Comparison of ENCODE assay signal across 19 mouse cellular contexts in the genomic region with DNA sequence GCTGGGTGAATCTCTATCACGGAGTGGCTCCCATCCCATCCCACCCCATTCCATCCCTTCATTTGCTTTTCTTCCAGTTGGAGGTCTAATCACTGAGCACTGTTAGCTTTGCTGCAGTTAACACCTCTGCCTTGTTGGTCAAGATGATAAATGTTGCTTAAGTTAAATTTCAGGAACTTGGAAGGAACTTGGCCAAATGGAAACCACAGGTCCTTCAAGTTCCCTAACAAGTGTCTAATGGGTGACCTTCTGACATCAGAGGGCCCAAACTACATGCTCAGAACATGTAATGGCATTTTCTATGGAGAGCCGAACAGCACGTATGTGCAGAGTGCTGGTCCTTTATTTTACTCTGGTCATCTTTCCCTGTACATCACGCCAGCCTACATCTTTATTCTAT. TPM values are rescaled to one million over a fixed set of nuclear protein-coding genes. Genes with fewer than 3 reads are reported as not detected.
DNase-seq lines count a peak whose midpoint lies in the region; ATAC-seq and TF ChIP-seq lines count a peak whose summit lies in the region.
"Had no signal": no experiment of that assay in that cellular context is flagged by ENCODE, and none has a peak within 500 bp of the region (broad histone marks: within the 10 kb centered on the region; RNA-seq: fewer than 3 reads in every experiment).

No protein-coding gene starts in this region.

- ATAC-seq in liver, embryonic 15.5 days (ENCODE audit: insufficient read depth): no peak
- no peak for ATAC-seq in liver, embryonic 12.5 days
- peak; percentile 33 to 65; a peak in 2 of 4 replicates for ATAC-seq in hematopoietic stem cell, adult 5-6 weeks (replicated peaks in 1 of 2; ENCODE audit: insufficient read depth in 1 of 2, low FRiP score in 2 of 2, low TSS enrichment in 1 of 2, low read depth in 1 of 2, poor library complexity in 2 of 2, severe bottlenecking in 2 of 2)
- no peak for ATAC-seq in stomach, postnatal 0 days (ENCODE audit: low FRiP score, low TSS enrichment)
- ATAC-seq: forebrain, postnatal 0 days; hindbrain, postnatal 0 days had no signal

- no peak for TF ChIP-seq CTCF in bone marrow, adult 2 months (IDR thresholded peaks at IDR 0.05; ENCODE audit: control insufficient read depth, insufficient read depth, low read length)
- TF ChIP-seq CTCF in stomach, postnatal 0 days (IDR thresholded peaks at IDR 0.05; ENCODE audit: low read depth): no peak

- peaks cover 9% of the 10 kb centered on the region; the same call in 1 of the 2 replicates for H3K4me1 ChIP-seq in liver, embryonic 15.5 days (replicated peaks)
- 0 out of 2 replicates have a peak, but pooled peaks cover 7% of the 10 kb centered on the region for H3K4me1 ChIP-seq in liver, embryonic 12.5 days
- H3K4me1 ChIP-seq in bone marrow, adult 2 months (ENCODE audit: control insufficient read depth, insufficient read depth, low read length): peaks cover 14% of the 10 kb centered on the region
- no peaks in the 10 kb centered on the region for H3K4me1 ChIP-seq in stomach, postnatal 0 days (replicated peaks; ENCODE audit: control insufficient read depth, insufficient read depth)
- H3K4me1 ChIP-seq: embryonic facial prominence, embryonic 15.5 days; heart, embryonic 13.5 days had no signal

- no peak for TF ChIP-seq POLR2A in bone marrow, adult 2 months (IDR thresholded peaks at IDR 0.05; ENCODE audit: borderline replicate concordance, control insufficient read depth, low read depth, low read length)

- no peak overlapping the region for H3K4me3 ChIP-seq in liver, embryonic 15.5 days (replicated peaks)
- no peak overlapping the region for H3K4me3 ChIP-seq in liver, embryonic 12.5 days
- H3K4me3 ChIP-seq in bone marrow, adult 2 months (replicated peaks; ENCODE audit: control insufficient read depth, low read depth, low read length): no peak overlapping the region
- no peak overlapping the region for H3K4me3 ChIP-seq in stomach, postnatal 0 days (ENCODE audit: low read depth, low read length)
- H3K4me3 ChIP-seq: embryonic facial prominence, embryonic 15.5 days; erythroblast, embryonic 14.5 days; heart, embryonic 13.5 days; hindbrain, embryonic 13.5 days had no signal

- H3K4me2 ChIP-seq in liver, embryonic 15.5 days: no peak overlapping the region
- no peak overlapping the region for H3K4me2 ChIP-seq in liver, embryonic 12.5 days
- H3K4me2 ChIP-seq in stomach, postnatal 0 days (replicated peaks; ENCODE audit: low read depth): no peak overlapping the region
- H3K4me2 ChIP-seq: embryonic facial prominence, embryonic 15.5 days; heart, embryonic 13.5 days; hindbrain, embryonic 13.5 days had no signal

- no peaks in the 10 kb centered on the region for H3K9me3 ChIP-seq in liver, embryonic 15.5 days (replicated peaks)
- no peaks in the 10 kb centered on the region for H3K9me3 ChIP-seq in liver, embryonic 12.5 days (replicated peaks)
- no peaks in the 10 kb centered on the region for H3K9me3 ChIP-seq in stomach, postnatal 0 days (ENCODE audit: control insufficient read depth, low read length)
- H3K9me3 ChIP-seq: embryonic facial prominence, embryonic 15.5 days; heart, embryonic 13.5 days; hindbrain, embryonic 13.5 days had no signal

- DNase-seq in stomach, postnatal 0 days (ENCODE audit: low spot score): no peak
- no peak for DNase-seq in right cerebral cortex, adult 18-20 months
- DNase-seq: adrenal gland, adult 2 months; adrenal gland, postnatal 25 days; cerebellum, adult 2 months; cerebellum, postnatal 10 days; embryo, embryonic 11 days; forebrain, postnatal 0 days; gastrocnemius, postnatal 14 days; heart, postnatal 4 days had no signal

- no peak for TF ChIP-seq EP300 in stomach, postnatal 0 days (optimal IDR thresholded peaks at IDR 0.05)

- no peak overlapping the region for H3K9ac ChIP-seq in liver, embryonic 15.5 days
- no peak overlapping the region for H3K9ac ChIP-seq in liver, embryonic 12.5 days
- no peak overlapping the region for H3K9ac ChIP-seq in stomach, postnatal 0 days (ENCODE audit: low read length)
- H3K9ac ChIP-seq: embryonic facial prominence, embryonic 15.5 days; forebrain, postnatal 0 days; heart, embryonic 13.5 days; hindbrain, embryonic 13.5 days had no signal

- no peaks in the 10 kb centered on the region for H3K27me3 ChIP-seq in liver, embryonic 15.5 days
- no peaks in the 10 kb centered on the region for H3K27me3 ChIP-seq in liver, embryonic 12.5 days (replicated peaks)
- H3K27me3 ChIP-seq in stomach, postnatal 0 days (ENCODE audit: control insufficient read depth, insufficient read depth, low read length): no peaks in the 10 kb centered on the region
- H3K27me3 ChIP-seq: embryonic facial prominence, embryonic 15.5 days; heart, embryonic 13.5 days; hindbrain, embryonic 13.5 days had no signal

- no peaks in the 10 kb centered on the region for H3K36me3 ChIP-seq in liver, embryonic 15.5 days (replicated peaks)
- H3K36me3 ChIP-seq in liver, embryonic 12.5 days: no peaks in the 10 kb centered on the region
- H3K36me3 ChIP-seq in stomach, postnatal 0 days (ENCODE audit: control insufficient read depth, insufficient read depth, low read length): no peaks in the 10 kb centered on the region
- H3K36me3 ChIP-seq: embryonic facial prominence, embryonic 15.5 days; heart, embryonic 13.5 days; hindbrain, embryonic 13.5 days had no signal

- WGBS in liver, embryonic 15.5 days (ENCODE audit: insufficient replicate concordance): 68% methylated on average over 4 of the region's 4 CpGs
- WGBS in liver, embryonic 12.5 days (ENCODE audit: insufficient replicate concordance): 76% methylated on average over 4 of the region's 4 CpGs
- 42% methylated on average over 4 of the region's 4 CpGs for WGBS in bone marrow, adult 2 months
- 82% methylated on average over 4 of the region's 4 CpGs for WGBS in stomach, postnatal 0 days

- H3K27ac ChIP-seq in liver, embryonic 15.5 days (replicated peaks): 0 out of 2 replicates have a peak overlapping the region, but pooled peaks have one; percentile 29
- no peak overlapping the region for H3K27ac ChIP-seq in liver, embryonic 12.5 days
- H3K27ac ChIP-seq in bone marrow, adult 2 months (ENCODE audit: control insufficient read depth, insufficient read depth, low read depth, low read length, poor library complexity): peak overlapping the region; percentile 15; the same call in 1 of the 2 replicates
- no peak overlapping the region for H3K27ac ChIP-seq in stomach, postnatal 0 days (replicated peaks)
- H3K27ac ChIP-seq: embryonic facial prominence, embryonic 15.5 days; heart, embryonic 13.5 days; hindbrain, embryonic 13.5 days; hindbrain, postnatal 0 days had no signal

RNA-seq across cellular contexts. Expression of a gene that starts 50.1 kb away (rescaled TPM):
- polyA plus RNA-seq in liver, embryonic 15.5 days (2015; fragmentation: Nextera tagmentation; extraction: Ambion mirVana): 16.0 and 18.7 TPM in 2 replicates
- polyA plus RNA-seq in liver, embryonic 12.5 days (2016; fragmentation: Nextera tagmentation; extraction: Ambion mirVana): 14.5 and 14.7 TPM in 2 replicates
- 15.5 TPM in 2 replicates for polyA plus RNA-seq in bone marrow, adult 2 months (2011; ENCODE audit: insufficient read depth, insufficient read length, low replicate concordance, missing spikeins)
- total RNA-seq in hematopoietic stem cell, adult 5-6 weeks (2017): 234 and 243 TPM in 2 replicates
- 15.3 and 16.5 TPM in 2 replicates for polyA plus RNA-seq in stomach, postnatal 0 days (2015; fragmentation: Nextera tagmentation; extraction: Ambion mirVana)

Comparison
In these comparisons a context has a peak if more than half of its experiments do, and no peak if none do; other contexts are left out.
1. H3K27ac ChIP-seq: peak in liver, embryonic 15.5 days (single experiment) and bone marrow, adult 2 months (single experiment); none in liver, embryonic 12.5 days (single experiment) and stomach, postnatal 0 days (single experiment).
2. ATAC-seq: peak in hematopoietic stem cell, adult 5-6 weeks (2 of 2); none in liver, embryonic 15.5 days (single experiment), liver, embryonic 12.5 days (single experiment) and stomach, postnatal 0 days (single experiment).